Mouse (Mus musculus) midbrain, embryonic 14.5 days (tissue): Measurements from ENCODE around the gene Gm10097. TPM values are rescaled to one million over a fixed set of nuclear protein-coding genes. Genes with fewer than 3 reads are reported as not detected.

Source experiments
- ATAC-seq: fragments of 200-750 bp; cut with Nextera tagmentation; 2 replicates; pipeline ENCODE4 v1.8.0; 2017; ENCODE audit warnings: moderate number of reproducible peaks, moderate library complexity; ENCODE audit not compliant: low FRiP score, low TSS enrichment
- DNase-seq: peaks from one replicate; pipeline ENCODE4 v3.0.0-alpha.2; 2015
- H3K27ac ChIP-seq: fragments of 300-500 bp; sonication (generic); replicated peaks from 2 replicates; pipeline ENCODE4 v1.5.1; 2014; ENCODE audit warnings: mild to moderate bottlenecking, low read depth, low read length, moderate library complexity
- H3K27me3 ChIP-seq: fragments of 300-500 bp; sonication (generic); 2 replicates; pipeline ENCODE4 v1.6.1; 2014; ENCODE audit warnings: low read length, control low read depth, mixed read lengths; ENCODE audit not compliant: control insufficient read depth, insufficient read depth
- H3K36me3 ChIP-seq: fragments of 300-500 bp; sonication (generic); 2 replicates; pipeline ENCODE4 v1.6.1; 2014; ENCODE audit warnings: low read length, control low read depth; ENCODE audit not compliant: control insufficient read depth, insufficient read depth
- H3K4me1 ChIP-seq: fragments of 300-500 bp; sonication (generic); 2 replicates; pipeline ENCODE4 v1.6.1; 2014; ENCODE audit warnings: mild to moderate bottlenecking, antibody characterized with exemption, low read length, control low read depth; ENCODE audit not compliant: control insufficient read depth, insufficient read depth
- H3K4me2 ChIP-seq: fragments of 300-500 bp; sonication (generic); 2 replicates; pipeline ENCODE4 v1.6.1; 2014; ENCODE audit warnings: mild to moderate bottlenecking, low read length, moderate library complexity
- H3K4me3 ChIP-seq: fragments of 300-500 bp; sonication (generic); replicated peaks from 2 replicates; pipeline ENCODE4 v1.5.1; 2014; ENCODE audit warnings: low read depth, low read length
- H3K9ac ChIP-seq: fragments of 300-500 bp; sonication (generic); replicated peaks from 2 replicates; pipeline ENCODE4 v1.6.1; 2014; ENCODE audit warnings: mild to moderate bottlenecking, low read length, moderate library complexity
- H3K9me3 ChIP-seq: fragments of 300-500 bp; sonication (generic); 2 replicates; pipeline ENCODE4 v1.6.1; 2016; ENCODE audit warnings: low read length, control low read depth, mixed read lengths; ENCODE audit not compliant: control insufficient read depth
- WGBS: fragments of 180-500 bp; shearing (Covaris S2); extraction: QIAGEN DNeasy Blood & Tissue Kit; methylation state at CpG from one replicate; pipeline ENCODE4 v1.1.7; 2014; 5-methylcytosine and 5-hydroxymethylcytosine counted together
- polyA plus RNA-seq: library from polyadenylated mRNA; unstranded; fragments of >200 nt; fragmentation: Nextera tagmentation; extraction: Ambion mirVana; gene quantifications from 2 replicates; pipeline ENCODE4 v1.2.1, GENCODE M21; 2014

The Gm10097 gene
- polyA plus RNA-seq, 1 experiment from 2014 or later: 0.26 TPM

- Histone ChIP-seq H3K9ac (no peak overlapping the region), H3K9me3 (no peaks in the 10 kb centered on the region), H3K36me3 (no peaks in the 10 kb centered on the region), H3K4me2 (no peak overlapping the region), H3K4me3 (no peak overlapping the region), H3K27ac (no peak overlapping the region), H3K4me1 (no peaks in the 10 kb centered on the region), H3K27me3 (no peaks in the 10 kb centered on the region)
- no peak for ATAC-seq
- no peak for DNase-seq
- WGBS: 88% methylated on average over 11 of the region's 11 CpGs
Measured at GRCm38 (mm10) chr10:5070168-5070940, 1.4 kb downstream of the Gm10097 start.

GRCm38 (mm10) chr10:5070941-5071231, 1.9 kb downstream of the Gm10097 start:
- no peak overlapping the region for H3K27ac ChIP-seq
- WGBS: 86% methylated on average over 3 of the region's 3 CpGs
- ATAC-seq: no peak
- no peak overlapping the region for H3K4me3 ChIP-seq
- no peak overlapping the region for H3K9ac ChIP-seq
- no peak overlapping the region for H3K4me2 ChIP-seq
- no peak for DNase-seq
- H3K9me3 ChIP-seq: no peaks in the 10 kb centered on the region
- H3K27me3 ChIP-seq: no peaks in the 10 kb centered on the region
- no peaks in the 10 kb centered on the region for H3K36me3 ChIP-seq
- no peaks in the 10 kb centered on the region for H3K4me1 ChIP-seq

GRCm38 (mm10) chr10:5072054-5072453, 3.1 kb downstream of the Gm10097 start:
- Histone ChIP-seq H3K9ac (no peak overlapping the region), H3K4me2 (no peak overlapping the region), H3K36me3 (no peaks in the 10 kb centered on the region), H3K27ac (no peak overlapping the region), H3K4me3 (no peak overlapping the region), H3K27me3 (no peaks in the 10 kb centered on the region), H3K4me1 (no peaks in the 10 kb centered on the region), H3K9me3 (no peaks in the 10 kb centered on the region)
- 87% methylated on average over 8 of the region's 8 CpGs for WGBS
- DNase-seq (no peak), ATAC-seq (no peak)

GRCm38 (mm10) chr10:5075724-5076123, 6.7 kb downstream of the Gm10097 start:
- no peaks in the 10 kb centered on the region for H3K27me3 ChIP-seq
- H3K4me2 ChIP-seq: no peak overlapping the region
- 92% methylated on average over 7 of the region's 7 CpGs for WGBS
- no peak overlapping the region for H3K27ac ChIP-seq
- no peaks in the 10 kb centered on the region for H3K9me3 ChIP-seq
- no peak overlapping the region for H3K9ac ChIP-seq
- H3K4me1 ChIP-seq: no peaks in the 10 kb centered on the region
- no peak for ATAC-seq
- no peak overlapping the region for H3K4me3 ChIP-seq
- no peak for DNase-seq
- H3K36me3 ChIP-seq: no peaks in the 10 kb centered on the region

GRCm38 (mm10) chr10:5079945-5080468, 11.0 kb downstream of the Gm10097 start:
- H3K9me3 ChIP-seq: no peaks in the 10 kb centered on the region
- ATAC-seq: no peak
- H3K27me3 ChIP-seq: no peaks in the 10 kb centered on the region
- H3K4me1 ChIP-seq: no peaks in the 10 kb centered on the region
- no peak overlapping the region for H3K4me2 ChIP-seq
- H3K9ac ChIP-seq: no peak overlapping the region
- WGBS: 82% methylated on average over 9 of the region's 9 CpGs
- DNase-seq: peak; percentile 21
- no peak overlapping the region for H3K4me3 ChIP-seq
- H3K36me3 ChIP-seq: no peaks in the 10 kb centered on the region
- H3K27ac ChIP-seq: no peak overlapping the region

- no peaks in the 10 kb centered on the region for H3K27me3 ChIP-seq
- H3K27ac ChIP-seq: no peak overlapping the region
- DNase-seq: no peak
- no peaks in the 10 kb centered on the region for H3K4me1 ChIP-seq
- H3K4me2 ChIP-seq: no peak overlapping the region
- no peak for ATAC-seq
- H3K36me3 ChIP-seq: no peaks in the 10 kb centered on the region
- H3K9me3 ChIP-seq: no peaks in the 10 kb centered on the region
- 84% methylated on average over 6 of the region's 6 CpGs for WGBS
- no peak overlapping the region for H3K4me3 ChIP-seq
- no peak overlapping the region for H3K9ac ChIP-seq
Measured at GRCm38 (mm10) chr10:5083716-5084115, 14.7 kb downstream of the Gm10097 start.

GRCm38 (mm10) chr10:5085792-5086191, 16.8 kb downstream of the Gm10097 start:
- Histone ChIP-seq H3K9me3 (no peaks in the 10 kb centered on the region), H3K4me1 (no peaks in the 10 kb centered on the region), H3K36me3 (no peaks in the 10 kb centered on the region), H3K9ac (no peak overlapping the region), H3K4me2 (no peak overlapping the region), H3K27me3 (no peaks in the 10 kb centered on the region), H3K27ac (no peak overlapping the region), H3K4me3 (no peak overlapping the region)
- WGBS: 89% methylated on average over 5 of the region's 5 CpGs
- ATAC-seq: no peak
- no peak for DNase-seq

GRCm38 (mm10) chr10:5086329-5086728, 17.3 kb downstream of the Gm10097 start:
- Histone ChIP-seq H3K9ac (no peak overlapping the region), H3K4me3 (no peak overlapping the region), H3K9me3 (no peaks in the 10 kb centered on the region), H3K27me3 (no peaks in the 10 kb centered on the region), H3K27ac (no peak overlapping the region), H3K36me3 (no peaks in the 10 kb centered on the region), H3K4me1 (no peaks in the 10 kb centered on the region), H3K4me2 (no peak overlapping the region)
- ATAC-seq (no peak), DNase-seq (no peak)
- 85% methylated on average over 6 of the region's 6 CpGs for WGBS

GRCm38 (mm10) chr10:5087336-5087735, 18.3 kb downstream of the Gm10097 start:
- Histone ChIP-seq H3K36me3 (no peaks in the 10 kb centered on the region), H3K9ac (no peak overlapping the region), H3K9me3 (no peaks in the 10 kb centered on the region), H3K27me3 (no peaks in the 10 kb centered on the region), H3K4me3 (no peak overlapping the region), H3K4me2 (no peak overlapping the region), H3K4me1 (no peaks in the 10 kb centered on the region), H3K27ac (no peak overlapping the region)
- ATAC-seq (no peak), DNase-seq (no peak)
- 87% methylated on average over 7 of the region's 7 CpGs for WGBS
